Mouse (Mus musculus) hindbrain, embryonic 16.5 days (tissue): ENCODE data around the gene Des. TPM values are rescaled to one million over a fixed set of nuclear protein-coding genes. Genes with fewer than 3 reads are reported as not detected.

Source experiments
- ATAC-seq: fragments of 200-750 bp; cut with Nextera tagmentation; 2 replicates; pipeline ENCODE4 v1.8.0; 2017; ENCODE audit warnings: moderate TSS enrichment, moderate library complexity
- H3K27ac ChIP-seq: fragments of 300-500 bp; sonication (generic); 2 replicates; pipeline ENCODE4 v1.5.1; 2014; ENCODE audit warnings: low read depth, mild to moderate bottlenecking, control low read depth, low read length, moderate library complexity
- H3K27me3 ChIP-seq: fragments of 300-500 bp; sonication (generic); replicated peaks from 2 replicates; pipeline ENCODE4 v1.6.1; 2014; ENCODE audit warnings: low read length; ENCODE audit not compliant: control insufficient read depth, insufficient read depth
- H3K36me3 ChIP-seq: fragments of 300-500 bp; sonication (generic); 2 replicates; pipeline ENCODE4 v1.6.1; 2014; ENCODE audit warnings: mild to moderate bottlenecking, low read length, moderate library complexity, mixed read lengths; ENCODE audit not compliant: control insufficient read depth, insufficient read depth
- H3K4me1 ChIP-seq: fragments of 300-500 bp; sonication (generic); 2 replicates; pipeline ENCODE4 v1.6.1; 2014; ENCODE audit warnings: low read depth, low read length; ENCODE audit not compliant: control insufficient read depth, insufficient read depth
- H3K4me2 ChIP-seq: fragments of 300-500 bp; sonication (generic); 2 replicates; pipeline ENCODE4 v1.6.1; 2014; ENCODE audit warnings: mild to moderate bottlenecking, low read length, control low read depth, moderate library complexity
- H3K4me3 ChIP-seq: fragments of 300-500 bp; sonication (generic); 2 replicates; pipeline ENCODE4 v1.5.1; 2014; ENCODE audit warnings: mild to moderate bottlenecking, low read length, control low read depth, moderate library complexity
- H3K9ac ChIP-seq: fragments of 300-500 bp; sonication (generic); 2 replicates; pipeline ENCODE4 v1.6.1; 2014; ENCODE audit warnings: low read depth, mild to moderate bottlenecking, control low read depth, low read length, moderate library complexity
- H3K9me3 ChIP-seq: fragments of 300-500 bp; sonication (generic); 2 replicates; pipeline ENCODE4 v1.6.1; 2014; ENCODE audit warnings: mild to moderate bottlenecking, low read length, moderate library complexity; ENCODE audit not compliant: control insufficient read depth
- WGBS: fragments of 180-500 bp; shearing (Covaris S2); extraction: QIAGEN DNeasy Blood & Tissue Kit; methylation state at CpG from one replicate; pipeline ENCODE4 v1.1.7; 2014; 5-methylcytosine and 5-hydroxymethylcytosine counted together
- polyA plus RNA-seq: library from polyadenylated mRNA; unstranded; fragments of >200 nt; fragmentation: Nextera tagmentation; extraction: Ambion mirVana; gene quantifications from 2 replicates; pipeline ENCODE4 v1.2.1, GENCODE M21; 2015

Des gene
- polyA plus RNA-seq, 1 experiment from 2014 or later = 1.7 TPM

- no peak overlapping the region for H3K4me3 ChIP-seq
- ATAC-seq = no peak
- H3K36me3 ChIP-seq = no peaks in the 10 kb centered on the region
- H3K4me2 ChIP-seq = no peak overlapping the region
- peaks cover 13% of the 10 kb centered on the region for H3K27me3 ChIP-seq
- no peak overlapping the region for H3K27ac ChIP-seq
- peaks cover 20% of the 10 kb centered on the region for H3K4me1 ChIP-seq
- no peak overlapping the region for H3K9ac ChIP-seq
- 80% methylated on average over 2 of the region's 2 CpGs for WGBS
- H3K9me3 ChIP-seq = no peaks in the 10 kb centered on the region
Measured at GRCm38 (mm10) chr1:75379196-75379595, 19.1 kb downstream of the Des start.

- H3K4me3 ChIP-seq = no peak overlapping the region
- H3K27me3 ChIP-seq = peaks cover 7% of the 10 kb centered on the region
- WGBS = 81% methylated on average over 8 of the region's 8 CpGs
- H3K36me3 ChIP-seq = no peaks in the 10 kb centered on the region
- H3K4me1 ChIP-seq = peaks cover 24% of the 10 kb centered on the region
- H3K4me2 ChIP-seq = no peak overlapping the region
- H3K9me3 ChIP-seq = no peaks in the 10 kb centered on the region
- H3K9ac ChIP-seq = no peak overlapping the region
- ATAC-seq = no peak
- no peak overlapping the region for H3K27ac ChIP-seq
Measured at GRCm38 (mm10) chr1:75379931-75380330, 19.8 kb downstream of the Des start.

- WGBS = 36% methylated on average over 2 of the region's 2 CpGs
- H3K4me3 ChIP-seq = no peak overlapping the region
- H3K4me2 ChIP-seq = peak overlapping the region; percentile 88; the same call in 1 of the 2 replicates
Measured at GRCm38 (mm10) chr1:75380951-75381350, 20.8 kb downstream of the Des start.

DNA sequence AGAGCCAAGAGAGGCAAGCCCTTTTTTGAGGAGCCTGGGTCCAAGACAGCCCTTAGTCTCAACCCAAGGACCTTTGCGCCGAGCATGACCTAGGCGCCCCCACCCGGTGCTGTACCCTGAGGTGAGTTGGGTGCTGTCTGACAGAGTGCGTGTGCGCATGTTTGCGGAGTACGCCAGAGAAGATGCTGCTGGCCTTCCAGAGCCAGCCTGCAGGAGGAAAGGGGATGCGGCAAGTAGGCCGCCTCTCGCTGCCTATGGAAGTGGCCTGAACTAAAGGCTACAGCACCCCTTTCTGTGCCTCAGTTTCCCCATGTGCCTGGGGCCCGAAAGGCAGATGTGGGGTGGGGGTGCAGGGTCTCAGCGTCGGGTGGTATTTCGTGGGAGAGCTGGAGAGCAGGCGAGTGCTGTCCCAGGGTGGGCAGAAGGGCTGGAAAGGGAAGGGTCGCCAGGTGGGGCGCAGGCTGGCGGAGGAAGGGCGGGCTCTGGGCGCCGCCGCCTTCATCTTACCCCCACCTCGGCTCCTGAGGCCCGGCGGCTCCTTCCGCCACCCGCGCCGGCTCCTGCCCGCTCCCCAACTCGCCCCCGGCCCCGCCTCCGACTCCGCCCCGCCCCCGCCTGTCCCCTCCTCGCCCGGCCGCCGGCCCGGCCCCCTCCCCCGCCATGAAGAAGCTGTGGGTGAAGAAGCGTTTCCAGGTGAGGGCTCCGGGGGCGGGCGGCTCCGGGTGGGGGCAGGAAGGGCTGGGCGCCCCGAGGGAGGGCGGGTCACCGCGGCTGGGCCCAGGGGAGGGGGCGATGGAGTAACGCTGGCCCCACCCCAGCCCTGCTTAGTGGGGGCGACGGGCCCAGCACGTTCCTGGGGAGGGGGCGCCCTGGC is 21.6 kb downstream of the Des start:
- peak overlapping the region; percentile 87 for H3K9ac ChIP-seq
- H3K4me2 ChIP-seq = peak overlapping the region; percentile 88
- no peaks in the 10 kb centered on the region; the same call in 1 of the 2 replicates for H3K27me3 ChIP-seq
- H3K4me3 ChIP-seq = peak overlapping the region; percentile 71
- WGBS = 2% methylated on average over 38 of the region's 60 CpGs
- peak; percentile 66 for ATAC-seq
- no peaks in the 10 kb centered on the region for H3K36me3 ChIP-seq
- H3K27ac ChIP-seq = peak overlapping the region; percentile 83
- H3K4me1 ChIP-seq = peaks cover 30% of the 10 kb centered on the region
- H3K9me3 ChIP-seq = no peaks in the 10 kb centered on the region

More at GRCm38 (mm10) chr1:75380951-75381350, 20.8 kb downstream of the Des start:
- no peak for ATAC-seq
- Histone ChIP-seq H3K27ac (no peak overlapping the region), H3K9ac (no peak overlapping the region), H3K27me3 (no peaks in the 10 kb centered on the region; the same call in 1 of the 2 replicates), H3K9me3 (no peaks in the 10 kb centered on the region), H3K4me1 (peaks cover 26% of the 10 kb centered on the region), H3K36me3 (no peaks in the 10 kb centered on the region)

- H3K27ac ChIP-seq = peak overlapping the region; percentile 83
- peaks cover 34% of the 10 kb centered on the region for H3K4me1 ChIP-seq
- ATAC-seq = peak; percentile 22
- H3K4me3 ChIP-seq = peak overlapping the region; percentile 71
- H3K4me2 ChIP-seq = peak overlapping the region; percentile 88
- H3K36me3 ChIP-seq = no peaks in the 10 kb centered on the region
- peaks cover 7% of the 10 kb centered on the region for H3K27me3 ChIP-seq
- WGBS = under 1% methylated on average over 28 of the region's 28 CpGs
- H3K9ac ChIP-seq = peak overlapping the region; percentile 87
- H3K9me3 ChIP-seq = no peaks in the 10 kb centered on the region
Measured at GRCm38 (mm10) chr1:75382356-75383071, 22.4 kb downstream of the Des start.

DNA sequence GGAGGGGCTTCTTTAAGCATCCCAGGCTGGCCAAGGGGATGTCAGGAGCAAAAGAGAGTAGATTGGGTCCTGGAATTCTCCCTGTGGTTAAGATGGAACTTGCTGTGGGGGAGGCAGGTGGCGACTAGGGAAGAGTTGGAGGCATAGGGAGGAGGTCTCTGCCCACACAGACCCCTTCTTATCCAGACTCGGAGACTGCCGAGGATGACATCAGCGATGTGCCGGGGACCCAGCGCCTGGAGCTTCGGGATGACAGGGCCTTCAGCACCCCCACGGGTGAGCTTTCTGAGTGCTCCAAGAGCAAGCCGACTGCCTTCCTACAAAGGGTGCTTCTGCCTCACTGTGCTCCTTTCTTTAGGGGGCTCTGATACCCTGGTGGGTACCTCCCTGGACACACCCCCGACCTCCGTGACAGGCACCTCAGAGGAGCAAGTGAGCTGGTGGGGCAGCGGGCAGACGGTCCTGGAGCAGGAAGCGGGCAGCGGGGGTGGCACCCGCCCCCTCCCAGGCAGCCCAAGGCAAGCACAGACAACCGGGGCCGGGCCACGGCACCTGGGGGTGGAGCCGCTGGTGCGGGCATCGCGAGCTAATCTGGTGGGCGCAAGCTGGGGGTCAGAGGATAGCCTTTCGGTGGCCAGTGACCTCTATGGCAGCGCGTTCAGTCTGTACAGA is 24.5 kb downstream of the Des start:
- H3K9me3 ChIP-seq = no peaks in the 10 kb centered on the region
- H3K36me3 ChIP-seq = no peaks in the 10 kb centered on the region
- peaks cover 9% of the 10 kb centered on the region for H3K27me3 ChIP-seq
- H3K4me3 ChIP-seq = no peak overlapping the region
- H3K4me2 ChIP-seq = peak overlapping the region; percentile 48
- H3K27ac ChIP-seq = no peak overlapping the region
- no peak overlapping the region for H3K9ac ChIP-seq
- ATAC-seq = no peak
- peaks cover 48% of the 10 kb centered on the region for H3K4me1 ChIP-seq
- WGBS = 85% methylated on average over 27 of the region's 27 CpGs

GRCm38 (mm10) chr1:75385142-75385730 is 25.1 kb downstream of the Des start:
- Histone ChIP-seq H3K27ac (0 out of 2 replicates have a peak overlapping the region, but pooled peaks have one; percentile 31), H3K4me1 (peaks cover 48% of the 10 kb centered on the region), H3K27me3 (peaks cover 9% of the 10 kb centered on the region), H3K4me2 (peak overlapping the region; percentile 48), H3K9me3 (no peaks in the 10 kb centered on the region), H3K36me3 (no peaks in the 10 kb centered on the region), H3K4me3 (peak overlapping the region; percentile 7; the same call in 1 of the 2 replicates), H3K9ac (peak overlapping the region; percentile 29)
- WGBS = 57% methylated on average over 20 of the region's 20 CpGs
- no peak for ATAC-seq

GRCm38 (mm10) chr1:75386149-75386548 is 26.0 kb downstream of the Des start:
- Histone ChIP-seq H3K4me3 (no peak overlapping the region), H3K4me2 (peak overlapping the region; percentile 48), H3K27ac (no peak overlapping the region), H3K9ac (no peak overlapping the region; the same call in 1 of the 2 replicates), H3K27me3 (peaks cover 9% of the 10 kb centered on the region), H3K9me3 (no peaks in the 10 kb centered on the region), H3K4me1 (peaks cover 48% of the 10 kb centered on the region), H3K36me3 (no peaks in the 10 kb centered on the region)
- no peak for ATAC-seq
- 33% methylated on average over 4 of the region's 4 CpGs for WGBS
